Mouse (Mus musculus) liver, adult 2 months (tissue): Measurements from ENCODE around the gene Nsmf.

Experiments used
- CTCF ChIP-seq: fragments of 200-500 bp; IDR thresholded peaks from 2 replicates; pipeline ENCODE4 v1.5.1; 2011; ENCODE audit warnings: low read depth, low read length, control low read depth
- POLR2A ChIP-seq: fragments of 200-500 bp; IDR thresholded peaks from 2 replicates; pipeline ENCODE4 v1.6.1; 2011; ENCODE audit warnings: low read length, control low read depth; ENCODE audit not compliant: insufficient read depth; ENCODE audit errors: extremely low read depth

DNA sequence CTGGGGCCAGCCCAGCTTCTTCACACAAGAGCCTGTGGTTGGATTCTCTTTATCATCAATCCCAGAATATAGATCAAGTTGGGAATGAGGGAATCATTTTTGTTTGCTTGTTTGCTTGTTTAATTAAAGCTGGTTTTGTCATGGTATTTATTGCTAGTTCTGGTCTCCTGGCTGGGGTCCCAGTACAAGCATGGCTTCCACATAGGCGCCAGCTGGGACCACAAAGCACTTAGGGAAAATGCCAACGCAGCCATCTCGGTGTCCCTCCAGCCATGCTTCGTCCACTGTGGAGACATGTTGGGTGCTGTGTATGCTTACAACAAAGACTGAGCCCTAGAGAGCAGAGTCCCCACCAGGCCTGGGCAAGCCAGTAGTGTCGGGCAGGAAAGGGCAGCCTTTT lies 31.4 kb downstream of the Nsmf start:
- TF ChIP-seq CTCF, result no peak
- TF ChIP-seq POLR2A, result no peak
